Mouse (Mus musculus) megakaryocyte, embryonic 14.5 days (primary cell): ENCODE measurements around the gene Sapcd1.
"Not testable (repeated sequence)": the region's sequence is repeated elsewhere in the genome, so short reads cannot be mapped to it uniquely, and the experiment has no call there.

Source experiments
- FLI1 ChIP-seq: IDR thresholded peaks from 2 replicates; pipeline ENCODE4 v1.6.1; 2012; ENCODE audit warnings: low read length, inconsistent platforms, mixed read lengths
- GATA1 ChIP-seq: IDR thresholded peaks from 3 replicates; pipeline ENCODE4 v1.6.1; 2012; ENCODE audit warnings: mixed read lengths, low read length, inconsistent platforms, borderline replicate concordance

GRCm38 (mm10) chr17:34995927-34996326 is 31.9 kb downstream of the Sapcd1 start:
- TF ChIP-seq FLI1, GATA1: not testable (repeated sequence)
